Mouse (Mus musculus) liver, adult 2 months (tissue): Measurements from ENCODE around the gene Lyrm7.

Experiments used
- CTCF ChIP-seq: fragments of 200-500 bp; IDR thresholded peaks from 2 replicates; pipeline ENCODE4 v1.5.1; 2011; ENCODE audit warnings: low read depth, low read length, control low read depth
- POLR2A ChIP-seq: fragments of 200-500 bp; IDR thresholded peaks from 2 replicates; pipeline ENCODE4 v1.6.1; 2011; ENCODE audit warnings: low read length, control low read depth; ENCODE audit not compliant: insufficient read depth; ENCODE audit errors: extremely low read depth

- TF ChIP-seq CTCF (no peak), POLR2A (no peak)
Measured at GRCm38 (mm10) chr11:54867049-54867385, 6.3 kb upstream of the Lyrm7 start.
